Mouse (Mus musculus) embryonic stem cell, embryonic (primary cell): ENCODE measurements at regions not wholly inside any gene's neighbourhood (a gene's known extent, or its start where the extent isn't known, plus 50 kb on each side); places are given as distances from the start of the nearest gene placed in this dataset.

Source experiments
- CTCF ChIA-PET, 4 experiments: fragments of 300-600 bp in 2 of 4; fragments of 350-600 bp in 2 of 4; sonication (Branson Sonifier 250); formaldehyde crosslinking; loops; one replicate each; lab custom pipeline; 2022; ENCODE audit warnings: inconsistent platforms in 2 of 4; lab: Charles Lee
- POLR2A ChIA-PET, 4 experiments: fragments of 300-600 bp in 2 of 4; fragments of 350-600 bp in 2 of 4; sonication (Branson Sonifier 250); formaldehyde crosslinking; loops; one replicate each; lab custom pipeline; 2022; ENCODE audit warnings: antibody characterized with exemption in 4 of 4, inconsistent platforms in 1 of 4; lab: Charles Lee

- ChIA-PET CTCF (no interaction called here), POLR2A (no interaction called here)
Measured at GRCm38 (mm10) chr9:84375746-84376145, 450.8 kb downstream of the Bckdhb start.

- ChIA-PET POLR2A (no interaction called here), CTCF (no interaction called here)
Measured at GRCm38 (mm10) chr9:84376621-84377020, 451.7 kb downstream of the Bckdhb start.

GRCm38 (mm10) chr9:84381942-84382341 is 457.0 kb downstream of the Bckdhb start:
- POLR2A ChIA-PET = no interaction called here
- CTCF ChIA-PET = no interaction called here

GRCm38 (mm10) chr9:84389831-84390230 is 464.9 kb downstream of the Bckdhb start:
- POLR2A ChIA-PET = no interaction called here
- CTCF ChIA-PET = no interaction called here

- CTCF ChIA-PET = no interaction called here
Measured at GRCm38 (mm10) chr9:84394536-84395314, 469.8 kb downstream of the Bckdhb start.

GRCm38 (mm10) chr9:84399481-84399880 is 474.5 kb downstream of the Bckdhb start:
- ChIA-PET POLR2A (no interaction called here), CTCF (interaction anchor here in 1 of 4 experiments (0.7 kb wide), 1 partner anchor 83 kb away, joined by 3 read pairs; no protein-coding TSS in a partner anchor)

More at GRCm38 (mm10) chr9:84394536-84395314, 469.8 kb downstream of the Bckdhb start:
- POLR2A ChIA-PET = no interaction called here

GRCm38 (mm10) chr9:84408260-84409203 is 483.6 kb downstream of the Bckdhb start:
- CTCF ChIA-PET = no interaction called here
- POLR2A ChIA-PET = no interaction called here
